Mouse (Mus musculus) hindbrain, embryonic 15.5 days (tissue): ENCODE measurements at regions not wholly inside any gene's neighbourhood (a gene's known extent, or its start where the extent isn't known, plus 50 kb on each side); places are given as distances from the start of the nearest gene placed in this dataset.
"Not testable (repeated sequence)": the region's sequence is repeated elsewhere in the genome, so short reads cannot be mapped to it uniquely, and the experiment has no call there.

Experiments used
- ATAC-seq: fragments of 200-750 bp; cut with Nextera tagmentation; 2 replicates; pipeline ENCODE4 v1.8.0; 2017; ENCODE audit warnings: low read depth, moderate number of reproducible peaks, moderate TSS enrichment; ENCODE audit not compliant: low FRiP score
- H3K27ac ChIP-seq: fragments of 300-500 bp; sonication (generic); replicated peaks from 2 replicates; pipeline ENCODE4 v1.5.1; 2015; ENCODE audit warnings: mild to moderate bottlenecking, inconsistent platforms
- H3K27me3 ChIP-seq: fragments of 300-500 bp; sonication (generic); 2 replicates; pipeline ENCODE4 v1.6.1; 2015; ENCODE audit warnings: control low read depth, inconsistent platforms
- H3K36me3 ChIP-seq: fragments of 300-500 bp; sonication (generic); 2 replicates; pipeline ENCODE4 v1.6.1; 2015; ENCODE audit warnings: control low read depth, inconsistent platforms
- H3K4me1 ChIP-seq: fragments of 300-500 bp; sonication (generic); replicated peaks from 2 replicates; pipeline ENCODE4 v1.6.1; 2015; ENCODE audit warnings: control low read depth, inconsistent platforms
- H3K4me2 ChIP-seq: fragments of 300-500 bp; sonication (generic); 2 replicates; pipeline ENCODE4 v1.6.1; 2015; ENCODE audit warnings: moderate library complexity, mild to moderate bottlenecking, inconsistent platforms
- H3K4me3 ChIP-seq: fragments of 300-500 bp; sonication (generic); 2 replicates; pipeline ENCODE4 v1.5.1; 2015; ENCODE audit warnings: mild to moderate bottlenecking, inconsistent platforms
- H3K9ac ChIP-seq: fragments of 300-500 bp; sonication (generic); 2 replicates; pipeline ENCODE4 v1.6.1; 2015; ENCODE audit warnings: inconsistent platforms
- H3K9me3 ChIP-seq: fragments of 300-500 bp; sonication (generic); 2 replicates; pipeline ENCODE4 v1.6.1; 2016; ENCODE audit warnings: control low read depth, inconsistent platforms
- WGBS: fragments of 180-500 bp; shearing (Covaris S2); methylation state at CpG from one replicate; pipeline ENCODE4 v1.1.7; 2015; 5-methylcytosine and 5-hydroxymethylcytosine counted together

GRCm38 (mm10) chr1:64463715-64464290, 68.6 kb upstream of the Creb1 start:
- no peaks in the 10 kb centered on the region for H3K36me3 ChIP-seq
- no peak overlapping the region for H3K4me2 ChIP-seq
- no peak overlapping the region for H3K4me3 ChIP-seq
- no peaks in the 10 kb centered on the region for H3K9me3 ChIP-seq
- no peak for ATAC-seq
- H3K4me1 ChIP-seq = no peaks in the 10 kb centered on the region
- WGBS = 88% methylated on average over 5 of the region's 5 CpGs
- H3K27ac ChIP-seq = no peak overlapping the region
- H3K27me3 ChIP-seq = no peaks in the 10 kb centered on the region
- no peak overlapping the region for H3K9ac ChIP-seq

DNA sequence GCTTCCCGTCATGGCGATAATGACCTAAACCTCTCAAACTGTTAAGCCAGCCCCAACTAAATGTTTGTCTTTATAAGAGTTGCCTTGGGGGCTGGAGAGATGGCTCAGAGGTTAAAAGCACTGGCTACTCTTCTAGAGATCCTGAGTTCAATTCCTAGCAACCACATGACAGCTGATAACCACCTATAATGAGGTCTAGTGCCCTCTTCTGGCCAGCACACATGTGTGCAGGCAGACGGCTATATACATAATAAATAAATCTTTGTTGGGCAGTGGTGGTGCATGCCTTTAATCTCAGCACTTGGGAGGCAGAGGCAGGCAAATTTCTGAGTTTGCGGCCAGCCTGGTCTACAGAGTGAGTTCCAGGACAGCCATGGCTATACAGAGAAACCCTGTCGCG, 70.8 kb upstream of the Creb1 start:
- not testable (repeated sequence) for H3K9ac ChIP-seq, H3K4me3 ChIP-seq, H3K4me1 ChIP-seq, H3K4me2 ChIP-seq, ATAC-seq, H3K27ac ChIP-seq, H3K36me3 ChIP-seq, H3K9me3 ChIP-seq, H3K27me3 ChIP-seq
- 93% methylated on average over 6 of the region's 6 CpGs for WGBS

- WGBS = 78% methylated on average over 4 of the region's 5 CpGs
- H3K36me3 ChIP-seq = no peaks in the 10 kb centered on the region
Measured at GRCm38 (mm10) chr1:64457872-64458271, 74.6 kb upstream of the Creb1 start.

GRCm38 (mm10) chr1:64449141-64449540, 83.3 kb upstream of the Creb1 start:
- Histone ChIP-seq H3K4me2 (no peak overlapping the region), H3K27ac (no peak overlapping the region), H3K36me3 (no peaks in the 10 kb centered on the region), H3K9ac (no peak overlapping the region), H3K27me3 (no peaks in the 10 kb centered on the region), H3K9me3 (no peaks in the 10 kb centered on the region), H3K4me3 (no peak overlapping the region), H3K4me1 (peaks cover 19% of the 10 kb centered on the region)
- no peak for ATAC-seq
- WGBS = 80% methylated on average over 3 of the region's 3 CpGs

More at GRCm38 (mm10) chr1:64457872-64458271, 74.6 kb upstream of the Creb1 start:
- Histone ChIP-seq H3K4me3 (no peak overlapping the region), H3K9ac (no peak overlapping the region), H3K4me2 (no peak overlapping the region), H3K27ac (no peak overlapping the region), H3K27me3 (no peaks in the 10 kb centered on the region), H3K9me3 (no peaks in the 10 kb centered on the region), H3K4me1 (no peaks in the 10 kb centered on the region)
- no peak for ATAC-seq

- ATAC-seq = no peak
- peaks cover 19% of the 10 kb centered on the region for H3K4me1 ChIP-seq
- 3% methylated on average over 5 of the region's 5 CpGs for WGBS
- H3K27me3 ChIP-seq = no peaks in the 10 kb centered on the region
- H3K9me3 ChIP-seq = no peaks in the 10 kb centered on the region
- no peak overlapping the region for H3K4me2 ChIP-seq
- no peak overlapping the region for H3K4me3 ChIP-seq
- no peak overlapping the region for H3K27ac ChIP-seq
- H3K36me3 ChIP-seq = no peaks in the 10 kb centered on the region
- H3K9ac ChIP-seq = no peak overlapping the region
Measured at GRCm38 (mm10) chr1:64448090-64448489, 84.4 kb upstream of the Creb1 start.

- H3K9me3 ChIP-seq = no peaks in the 10 kb centered on the region
- H3K27me3 ChIP-seq = no peaks in the 10 kb centered on the region
- no peak overlapping the region for H3K27ac ChIP-seq
- H3K4me3 ChIP-seq = no peak overlapping the region
- ATAC-seq = no peak
- no peaks in the 10 kb centered on the region for H3K36me3 ChIP-seq
- H3K9ac ChIP-seq = no peak overlapping the region
- WGBS = 46% methylated on average over 4 of the region's 4 CpGs
- peaks cover 27% of the 10 kb centered on the region for H3K4me1 ChIP-seq
- H3K4me2 ChIP-seq = no peak overlapping the region
Measured at GRCm38 (mm10) chr1:64446492-64446891, 86.0 kb upstream of the Creb1 start.

- peak; percentile 92 for ATAC-seq
- Histone ChIP-seq H3K27ac (peak overlapping the region; percentile 72), H3K9me3 (no peaks in the 10 kb centered on the region), H3K4me2 (peak overlapping the region; percentile 42), H3K9ac (no peak overlapping the region), H3K4me3 (no peak overlapping the region), H3K27me3 (no peaks in the 10 kb centered on the region), H3K36me3 (no peaks in the 10 kb centered on the region), H3K4me1 (peaks cover 27% of the 10 kb centered on the region)
- WGBS = 3% methylated on average over 13 of the region's 13 CpGs
Measured at GRCm38 (mm10) chr1:64445919-64446318, 86.5 kb upstream of the Creb1 start.

DNA sequence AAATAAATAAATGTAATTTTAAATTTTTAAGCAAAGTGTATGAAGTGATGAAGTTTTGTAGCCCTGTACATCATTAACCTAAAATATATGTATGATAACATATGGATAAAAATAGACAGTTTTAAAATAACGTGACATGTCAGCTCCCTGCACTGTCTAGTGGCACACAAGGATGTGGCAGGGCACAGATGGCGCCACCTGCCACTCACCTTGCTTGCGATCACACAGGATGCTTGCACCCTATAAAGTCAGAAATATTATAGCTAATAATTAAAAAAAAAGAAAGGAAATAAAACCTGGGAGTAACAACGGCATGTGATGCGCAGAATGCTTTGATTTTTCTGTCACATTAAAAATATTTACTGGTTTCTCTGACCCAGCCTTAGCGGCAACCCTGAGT, 89.0 kb upstream of the Creb1 start:
- ATAC-seq = no peak
- Histone ChIP-seq H3K36me3 (no peaks in the 10 kb centered on the region), H3K4me1 (peaks cover 27% of the 10 kb centered on the region), H3K27me3 (no peaks in the 10 kb centered on the region), H3K4me2 (no peak overlapping the region), H3K9me3 (no peaks in the 10 kb centered on the region), H3K4me3 (no peak overlapping the region), H3K9ac (no peak overlapping the region), H3K27ac (no peak overlapping the region)
- 82% methylated on average over 6 of the region's 6 CpGs for WGBS

- 37% methylated on average over 9 of the region's 9 CpGs for WGBS
- no peaks in the 10 kb centered on the region for H3K27me3 ChIP-seq
- no peaks in the 10 kb centered on the region for H3K9me3 ChIP-seq
- no peak overlapping the region for H3K9ac ChIP-seq
- H3K4me1 ChIP-seq = peaks cover 25% of the 10 kb centered on the region
- ATAC-seq = 0 out of 2 replicates have a peak, but pooled peaks have one; percentile 53
- H3K36me3 ChIP-seq = no peaks in the 10 kb centered on the region
- H3K4me3 ChIP-seq = no peak overlapping the region
- no peak overlapping the region for H3K4me2 ChIP-seq
- H3K27ac ChIP-seq = peak overlapping the region; percentile 48; the same call in 1 of the 2 replicates
Measured at GRCm38 (mm10) chr1:64442179-64442874, 90.1 kb upstream of the Creb1 start.

GRCm38 (mm10) chr1:64423256-64423655, 109.2 kb upstream of the Creb1 start:
- H3K36me3 ChIP-seq = no peaks in the 10 kb centered on the region
- H3K27ac ChIP-seq = no peak overlapping the region
- no peak overlapping the region for H3K4me2 ChIP-seq
- H3K4me1 ChIP-seq = no peaks in the 10 kb centered on the region
- no peaks in the 10 kb centered on the region for H3K9me3 ChIP-seq
- ATAC-seq = no peak
- whole genome bisulfite sequencing = 78% methylated on average over 1 of the region's 1 CpGs
- no peak overlapping the region for H3K4me3 ChIP-seq
- no peaks in the 10 kb centered on the region for H3K27me3 ChIP-seq
- H3K9ac ChIP-seq = no peak overlapping the region

- Histone ChIP-seq H3K9ac (no peak overlapping the region), H3K4me2 (no peak overlapping the region), H3K27ac (no peak overlapping the region), H3K27me3 (no peaks in the 10 kb centered on the region), H3K4me1 (no peaks in the 10 kb centered on the region), H3K4me3 (no peak overlapping the region), H3K36me3 (no peaks in the 10 kb centered on the region), H3K9me3 (no peaks in the 10 kb centered on the region)
- no peak for ATAC-seq
Measured at GRCm38 (mm10) chr1:64418567-64418966, 113.9 kb upstream of the Creb1 start.

DNA sequence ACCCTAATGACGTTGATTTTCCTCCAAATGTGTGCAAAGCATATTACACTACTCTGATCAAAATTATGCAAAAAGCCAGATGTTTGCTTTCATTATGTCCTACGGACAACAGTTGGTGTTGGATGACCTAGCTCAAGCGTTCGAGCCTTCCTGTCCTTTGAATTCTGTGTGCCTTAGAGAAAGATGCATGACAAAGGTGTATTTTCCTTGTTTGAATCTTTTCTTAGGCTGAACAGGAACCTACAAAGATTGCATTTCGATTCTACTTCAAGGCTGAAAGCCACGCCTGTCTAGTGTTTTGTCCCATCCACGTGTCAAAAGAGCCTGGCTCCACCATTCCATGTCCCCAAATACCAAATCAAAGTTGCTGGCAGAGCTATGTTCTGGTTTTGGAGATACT, 116.5 kb upstream of the Creb1 start:
- no peak overlapping the region for H3K9ac ChIP-seq
- WGBS = 81% methylated on average over 7 of the region's 7 CpGs
- ATAC-seq = no peak
- no peaks in the 10 kb centered on the region for H3K27me3 ChIP-seq
- H3K4me2 ChIP-seq = no peak overlapping the region
- no peak overlapping the region for H3K4me3 ChIP-seq
- no peaks in the 10 kb centered on the region for H3K9me3 ChIP-seq
- no peak overlapping the region for H3K27ac ChIP-seq
- H3K36me3 ChIP-seq = no peaks in the 10 kb centered on the region
- H3K4me1 ChIP-seq = peaks cover 12% of the 10 kb centered on the region

GRCm38 (mm10) chr1:64413181-64413560, 119.3 kb upstream of the Creb1 start:
- Histone ChIP-seq H3K9ac (no peak overlapping the region), H3K4me3 (no peak overlapping the region), H3K27ac (no peak overlapping the region; the same call in 1 of the 2 replicates), H3K4me1 (peaks cover 21% of the 10 kb centered on the region), H3K9me3 (no peaks in the 10 kb centered on the region), H3K27me3 (no peaks in the 10 kb centered on the region), H3K4me2 (no peak overlapping the region), H3K36me3 (no peaks in the 10 kb centered on the region)
- ATAC-seq = no peak
- 81% methylated on average over 4 of the region's 4 CpGs for whole genome bisulfite sequencing
